Mouse (Mus musculus) myocyte (in vitro differentiated cells): Measurements from ENCODE around the gene Spef1.

Source experiments
- POLR2A ChIP-seq: IDR thresholded peaks from one replicate; pipeline ENCODE4 v1.6.1; 2011; ENCODE audit warnings: low read depth, mild to moderate bottlenecking, control low read depth, moderate library complexity; ENCODE audit not compliant: insufficient read length
- SRF ChIP-seq: IDR thresholded peaks from one replicate; pipeline ENCODE4 v1.6.1; 2011; ENCODE audit warnings: low read depth; ENCODE audit not compliant: control insufficient read depth, insufficient read length
- TCF3 ChIP-seq: IDR thresholded peaks from one replicate; pipeline ENCODE4 v1.6.1; 2011; ENCODE audit warnings: low read depth, control low read depth; ENCODE audit not compliant: insufficient read length
- USF1 ChIP-seq: IDR thresholded peaks from one replicate; pipeline ENCODE4 v1.6.1; 2011; ENCODE audit warnings: low read depth, mild to moderate bottlenecking, control low read depth, moderate library complexity

DNA sequence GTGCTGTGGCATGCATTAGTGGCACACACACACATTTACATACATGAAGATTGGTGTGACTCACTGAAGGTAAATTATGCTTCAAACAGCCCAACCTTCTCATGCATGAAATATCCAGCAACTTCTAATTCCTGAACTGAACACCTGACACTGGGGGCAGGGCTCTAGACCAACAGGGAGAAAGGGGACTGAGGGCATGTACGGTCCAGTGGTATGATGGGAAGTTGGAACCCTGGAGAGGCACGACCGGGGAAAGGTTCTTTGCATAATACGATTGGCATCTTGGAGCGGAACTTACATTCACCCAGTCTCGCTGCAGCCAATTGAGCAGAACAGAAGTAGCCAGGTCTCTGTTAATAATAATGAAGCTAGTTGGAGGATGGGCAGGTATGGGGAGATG is 38.1 kb upstream of the Spef1 start:
- TF ChIP-seq POLR2A, result no peak
- TF ChIP-seq SRF, result no peak
- no peak for TF ChIP-seq USF1
- no peak for TF ChIP-seq TCF3
